Mouse (Mus musculus): Measurements from ENCODE around the gene Qrich1. TPM values are rescaled to one million over a fixed set of nuclear protein-coding genes. Genes with fewer than 3 reads are reported as not detected.

Qrich1 gene
- polyA plus RNA-seq (2014; fragmentation: Illumina TruSeq; extraction: RNeasy Lipid Tissue Mini Kit (QIAGEN cat#74804); ENCODE audit: low read depth, low replicate concordance): 50.0 TPM

DNA sequence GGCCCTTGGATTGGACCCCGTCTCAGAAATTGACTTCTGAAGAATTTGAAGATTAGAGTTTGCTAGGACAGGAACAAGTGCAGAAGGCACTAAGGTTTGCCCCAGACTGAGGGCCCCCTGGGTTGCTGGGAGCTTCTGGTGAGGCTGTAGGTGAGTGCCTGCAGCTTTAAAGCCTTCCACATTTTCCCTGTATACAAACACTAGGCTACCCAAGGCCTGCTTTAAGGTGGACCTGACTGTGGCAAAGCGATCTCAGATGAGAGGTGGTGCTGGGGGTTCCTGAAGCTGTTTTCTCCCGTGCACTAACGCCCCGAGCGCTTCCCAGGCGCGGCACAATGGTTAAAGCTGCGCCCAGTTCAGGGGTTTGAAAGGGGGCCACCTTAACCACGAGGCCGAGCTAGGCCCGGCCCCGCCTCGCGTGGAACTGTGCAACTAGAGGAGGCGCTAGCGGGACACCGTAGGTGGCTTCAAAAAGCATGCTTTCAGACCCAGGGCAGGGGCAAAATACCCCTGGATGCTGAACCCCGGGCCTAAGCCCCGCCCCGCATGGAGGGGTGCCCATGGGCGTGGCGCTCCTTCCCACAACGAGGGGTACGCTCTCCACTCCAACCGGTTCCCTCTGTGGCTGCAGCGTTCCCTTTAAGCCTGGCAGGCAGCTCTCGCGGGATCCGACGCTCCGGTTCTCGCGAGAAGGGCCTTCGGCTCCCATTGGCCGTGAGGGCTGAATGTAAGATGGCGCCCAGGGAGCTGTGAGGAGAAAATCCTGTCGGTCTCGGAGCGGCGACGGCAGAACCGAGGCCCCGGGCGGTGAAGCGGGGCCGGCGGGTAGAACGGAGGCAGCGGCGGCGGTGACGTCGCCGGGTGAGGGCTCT lies at the start of gene Qrich1:
Gene Qrich1 (plus strand): TSS at position 427 of the 872 bp plus-strand sequence.

DNA sequence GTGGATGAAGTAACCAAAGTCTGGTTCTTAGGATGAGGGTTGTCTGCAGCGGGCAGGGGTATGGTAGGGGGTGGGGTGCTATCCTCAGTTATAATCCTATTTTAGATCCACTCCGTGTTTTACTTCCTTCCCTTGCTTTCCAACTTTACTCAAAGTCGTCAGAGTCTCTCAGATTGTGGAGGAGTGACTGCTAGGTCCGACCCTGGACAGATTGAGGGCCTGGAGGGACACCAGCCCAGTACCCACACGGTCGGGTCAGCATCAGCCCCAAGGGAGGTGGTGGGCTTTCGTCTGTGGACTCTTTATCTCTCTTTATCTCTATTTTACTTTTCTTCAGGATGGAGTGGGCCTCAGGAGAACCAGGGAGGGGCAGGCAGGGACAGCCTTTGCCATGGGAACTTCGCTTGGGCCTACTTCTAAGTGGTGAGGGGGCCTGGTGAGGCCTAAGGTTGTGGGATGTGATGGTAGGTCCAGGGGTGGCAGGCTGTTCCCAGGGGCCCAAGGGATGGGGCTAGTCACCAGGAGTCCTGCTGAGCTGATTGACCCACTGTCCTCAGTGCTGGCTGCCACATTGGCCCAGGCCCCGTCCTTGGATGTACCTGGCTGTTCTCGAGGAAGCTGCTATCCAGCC lies 36.8 kb upstream of the Qrich1 start, which contains the start of gene Lamb2:
Gene Lamb2 (plus strand): TSS at position 16 of the 631 bp plus-strand sequence.

DNA sequence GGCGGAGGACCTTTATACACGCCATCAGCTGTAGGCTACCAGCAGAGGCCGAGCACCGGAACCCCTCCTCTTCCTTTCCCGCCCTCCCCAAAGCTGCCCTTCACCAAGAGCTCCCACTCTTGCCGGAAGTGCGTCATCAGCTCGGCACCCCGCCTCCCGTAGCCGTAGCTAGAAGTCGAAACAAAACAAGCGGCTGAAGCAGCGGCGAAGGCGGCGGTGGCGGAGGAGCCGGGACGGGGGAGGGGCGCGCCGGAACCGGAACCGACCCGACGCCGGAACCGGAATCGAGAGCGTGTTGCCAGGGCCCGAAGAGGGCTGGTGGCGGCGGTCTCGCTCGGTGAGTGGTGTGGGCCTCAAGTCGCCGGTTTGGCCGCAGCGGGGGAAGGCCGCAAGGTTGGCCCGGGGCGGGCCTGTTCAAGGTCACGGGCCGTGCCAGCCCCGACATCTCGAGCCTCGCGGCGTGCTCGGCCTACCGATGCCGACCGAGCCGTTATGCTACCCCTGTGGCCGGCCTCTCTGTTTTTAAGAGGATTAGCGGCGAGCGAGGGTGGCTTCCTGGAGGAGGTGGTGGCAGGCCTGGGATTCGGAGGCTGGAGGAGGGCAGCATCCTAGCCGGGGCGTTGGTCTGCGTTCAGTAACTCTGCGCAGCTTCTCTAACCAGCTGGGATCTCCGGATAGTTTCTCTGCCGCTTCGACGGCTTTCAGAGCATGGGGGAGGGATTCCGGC lies 25.9 kb upstream of the Qrich1 start, which contains the start of gene Usp19:
Gene Usp19 (plus strand): TSS at position 44 of the 727 bp plus-strand sequence.

GRCm38 (mm10) chr9:108507619-108508434 lies 8.8 kb upstream of the Qrich1 start, which contains the start of gene Qars:
TSS of gene Qars (plus strand) at chr9:108507706.

DNA sequence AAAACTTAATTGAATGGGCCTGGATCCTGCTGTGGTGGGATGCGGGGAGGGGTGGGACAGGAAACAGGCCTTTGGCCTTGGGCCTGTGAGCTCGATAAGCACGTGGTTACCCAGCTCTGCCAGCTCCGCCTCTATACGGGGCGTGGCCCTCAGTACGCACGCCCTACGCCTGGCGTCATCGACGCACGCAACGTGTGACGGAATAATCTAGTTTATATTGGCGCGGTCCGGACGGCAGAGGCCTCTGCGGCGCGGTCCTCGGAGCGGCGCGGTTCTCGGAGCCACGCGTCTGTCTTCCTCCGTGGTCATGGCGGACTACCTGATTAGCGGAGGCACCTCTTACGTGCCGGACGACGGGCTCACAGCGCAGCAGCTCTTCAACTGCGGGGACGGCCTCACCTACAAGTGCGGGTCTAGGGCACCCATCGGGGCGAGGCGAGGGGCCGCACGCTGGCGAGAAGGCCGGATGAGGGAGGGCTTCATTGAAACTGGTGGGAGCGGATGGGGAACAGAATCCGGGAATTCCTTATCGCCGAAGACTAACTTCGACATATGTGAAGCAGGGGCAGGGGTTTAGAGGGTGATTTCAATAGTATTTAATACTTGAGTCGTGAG lies 43.7 kb downstream of the Qrich1 start, which contains the start of gene Impdh2:
Gene Impdh2 (plus strand): TSS at position 60 of the 615 bp plus-strand sequence.

GRCm38 (mm10) chr9:108566815-108567776 lies 50.5 kb downstream of the Qrich1 start, which contains the start of gene Ndufaf3:
TSS of gene Ndufaf3 (minus strand) at chr9:108567434.

GRCm38 (mm10) chr9:108569381-108570206 lies 53.0 kb downstream of the Qrich1 start, which contains the start of gene Dalrd3:
TSS of gene Dalrd3 (plus strand) at chr9:108569886.

DNA sequence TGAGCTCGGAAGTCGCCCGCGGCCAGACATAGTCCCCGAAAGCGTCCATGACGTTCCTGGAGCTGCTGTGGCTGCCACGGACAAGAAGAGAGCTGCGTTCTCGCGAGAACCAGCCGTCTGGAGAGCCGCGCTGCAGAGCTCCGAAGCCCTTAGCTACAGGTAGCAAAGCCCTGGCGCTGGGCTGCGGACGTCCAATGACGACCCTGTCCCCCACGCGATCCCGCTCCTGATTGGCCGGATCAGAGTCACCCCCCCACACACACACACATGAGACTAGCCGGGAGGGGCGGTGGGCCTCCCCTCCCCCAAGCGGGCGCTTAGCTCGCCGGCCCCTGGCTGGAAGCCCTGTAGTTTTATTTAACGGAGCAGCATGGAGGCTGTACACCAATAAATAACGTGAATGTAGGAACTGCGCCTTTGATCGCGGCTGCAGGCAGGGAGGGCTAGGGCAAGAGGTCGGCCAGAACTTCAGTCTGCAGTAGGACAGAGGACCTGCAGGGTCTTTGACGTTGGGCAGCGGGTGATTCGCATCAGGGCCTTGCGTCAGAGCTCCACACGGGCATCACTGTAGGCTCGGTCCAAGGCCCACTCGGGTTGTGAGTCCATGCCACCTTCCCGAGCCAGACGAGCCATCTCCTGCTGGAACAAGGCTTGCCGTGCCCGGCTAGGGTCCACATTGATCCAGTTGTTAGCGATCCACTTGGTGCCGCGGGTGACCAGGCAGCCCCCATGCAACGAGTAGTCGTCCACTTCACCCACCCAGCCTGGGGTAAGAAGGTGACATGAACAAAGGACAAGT lies 62.1 kb downstream of the Qrich1 start, which contains the start of gene Wdr6:
Gene Wdr6 (minus strand): TSS at position 195 of the 799 bp plus-strand sequence.

DNA sequence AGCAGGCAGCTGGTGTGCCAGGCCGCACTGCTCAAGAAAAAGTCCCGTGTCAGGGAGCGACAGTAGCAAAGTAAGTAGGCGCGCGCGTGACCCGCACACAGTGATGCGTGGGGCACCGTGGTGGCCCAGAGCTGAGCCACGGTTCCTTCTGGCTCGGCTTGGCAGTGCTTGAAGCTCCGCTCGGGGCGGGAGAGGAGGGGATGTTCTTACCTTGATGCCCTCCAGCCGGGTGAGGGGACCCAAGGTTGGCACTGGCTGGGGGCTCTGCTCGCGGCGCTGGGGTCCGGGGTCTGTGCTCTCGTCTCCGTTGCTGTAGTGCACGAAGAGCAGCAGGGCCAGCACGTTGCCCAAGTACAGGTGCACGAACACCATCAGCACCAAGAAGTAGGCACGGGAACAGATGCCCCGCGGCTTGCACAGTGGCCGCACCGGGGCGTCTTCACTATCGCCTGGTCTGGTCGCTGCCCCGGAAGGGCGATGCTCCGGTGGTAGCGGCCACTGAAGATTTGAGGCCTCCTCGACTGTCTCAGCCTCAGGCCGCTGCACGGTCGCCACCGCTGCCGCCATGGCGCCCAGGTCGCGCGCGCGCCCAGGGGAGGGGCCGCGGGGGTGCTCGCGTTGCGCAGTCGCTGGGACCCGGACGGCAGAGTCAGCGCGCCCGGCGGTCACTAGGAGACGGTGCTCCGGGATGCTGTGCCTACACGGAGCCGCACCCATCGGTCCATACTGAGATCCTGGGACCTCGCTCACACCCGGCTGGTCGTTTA lies 80.6 kb downstream of the Qrich1 start, which contains the start of gene P4htm:
Gene P4htm (minus strand): TSS at position 670 of the 767 bp plus-strand sequence.

Other genes with a start within 250 kb of the Qrich1 start
- gene Nicn1, start 226.4 kb upstream of the Qrich1 start, polyA plus RNA-seq (2014; fragmentation: Illumina TruSeq; extraction: RNeasy Lipid Tissue Mini Kit (QIAGEN cat#74804); ENCODE audit: low read depth, low replicate concordance): 25.6 TPM
- 5.7 TPM for gene Amt, start 220.0 kb upstream of the Qrich1 start, polyA plus RNA-seq (2014; fragmentation: Illumina TruSeq; extraction: RNeasy Lipid Tissue Mini Kit (QIAGEN cat#74804); ENCODE audit: low read depth, low replicate concordance)
- gene Rhoa, start 210.7 kb upstream of the Qrich1 start, polyA plus RNA-seq (2014; fragmentation: Illumina TruSeq; extraction: RNeasy Lipid Tissue Mini Kit (QIAGEN cat#74804); ENCODE audit: low read depth, low replicate concordance): 213 TPM
- gene Tcta, start 210.6 kb upstream of the Qrich1 start, polyA plus RNA-seq (2014; fragmentation: Illumina TruSeq; extraction: RNeasy Lipid Tissue Mini Kit (QIAGEN cat#74804); ENCODE audit: low read depth, low replicate concordance): 65.8 TPM
- 131 TPM for gene Gpx1, start 177.9 kb upstream of the Qrich1 start, polyA plus RNA-seq (2014; fragmentation: Illumina TruSeq; extraction: RNeasy Lipid Tissue Mini Kit (QIAGEN cat#74804); ENCODE audit: low read depth, low replicate concordance)
- gene Usp4, start 169.0 kb upstream of the Qrich1 start, polyA plus RNA-seq (2014; fragmentation: Illumina TruSeq; extraction: RNeasy Lipid Tissue Mini Kit (QIAGEN cat#74804); ENCODE audit: low read depth, low replicate concordance): 61.1 TPM
- 0.86 TPM for gene 1700102P08Rik, start 124.0 kb upstream of the Qrich1 start, polyA plus RNA-seq (2014; fragmentation: Illumina TruSeq; extraction: RNeasy Lipid Tissue Mini Kit (QIAGEN cat#74804); ENCODE audit: low read depth, low replicate concordance)
- not detected for gene Ccdc36, start 88.3 kb upstream of the Qrich1 start, polyA plus RNA-seq (2014; fragmentation: Illumina TruSeq; extraction: RNeasy Lipid Tissue Mini Kit (QIAGEN cat#74804); ENCODE audit: low read depth, low replicate concordance)
- gene BC048562, start 80.3 kb upstream of the Qrich1 start, polyA plus RNA-seq (2014; fragmentation: Illumina TruSeq; extraction: RNeasy Lipid Tissue Mini Kit (QIAGEN cat#74804); ENCODE audit: low read depth, low replicate concordance): not detected
- gene Ccdc71, start 56.3 kb upstream of the Qrich1 start, polyA plus RNA-seq (2014; fragmentation: Illumina TruSeq; extraction: RNeasy Lipid Tissue Mini Kit (QIAGEN cat#74804); ENCODE audit: low read depth, low replicate concordance): 13.9 TPM
- gene Klhdc8b, start 55.2 kb upstream of the Qrich1 start, polyA plus RNA-seq (2014; fragmentation: Illumina TruSeq; extraction: RNeasy Lipid Tissue Mini Kit (QIAGEN cat#74804); ENCODE audit: low read depth, low replicate concordance): 18.2 TPM
- gene Lamb2, start 37.1 kb upstream of the Qrich1 start, polyA plus RNA-seq (2014; fragmentation: Illumina TruSeq; extraction: RNeasy Lipid Tissue Mini Kit (QIAGEN cat#74804); ENCODE audit: low read depth, low replicate concordance): 225 TPM
- gene Usp19, start 26.2 kb upstream of the Qrich1 start, polyA plus RNA-seq (2014; fragmentation: Illumina TruSeq; extraction: RNeasy Lipid Tissue Mini Kit (QIAGEN cat#74804); ENCODE audit: low read depth, low replicate concordance): 100 TPM
- 78.2 TPM for gene Qars, start 9.1 kb upstream of the Qrich1 start, polyA plus RNA-seq (2014; fragmentation: Illumina TruSeq; extraction: RNeasy Lipid Tissue Mini Kit (QIAGEN cat#74804); ENCODE audit: low read depth, low replicate concordance)
- 66.9 TPM for gene Impdh2, start 43.5 kb downstream of the Qrich1 start, polyA plus RNA-seq (2014; fragmentation: Illumina TruSeq; extraction: RNeasy Lipid Tissue Mini Kit (QIAGEN cat#74804); ENCODE audit: low read depth, low replicate concordance)
- gene Ndufaf3, start 50.6 kb downstream of the Qrich1 start, polyA plus RNA-seq (2014; fragmentation: Illumina TruSeq; extraction: RNeasy Lipid Tissue Mini Kit (QIAGEN cat#74804); ENCODE audit: low read depth, low replicate concordance): 41.2 TPM
- 40.3 TPM for gene Dalrd3, start 53.1 kb downstream of the Qrich1 start, polyA plus RNA-seq (2014; fragmentation: Illumina TruSeq; extraction: RNeasy Lipid Tissue Mini Kit (QIAGEN cat#74804); ENCODE audit: low read depth, low replicate concordance)
- gene Wdr6, start 61.9 kb downstream of the Qrich1 start, polyA plus RNA-seq (2014; fragmentation: Illumina TruSeq; extraction: RNeasy Lipid Tissue Mini Kit (QIAGEN cat#74804); ENCODE audit: low read depth, low replicate concordance): 15.6 TPM
- gene P4htm, start 80.9 kb downstream of the Qrich1 start, polyA plus RNA-seq (2014; fragmentation: Illumina TruSeq; extraction: RNeasy Lipid Tissue Mini Kit (QIAGEN cat#74804); ENCODE audit: low read depth, low replicate concordance): 17.8 TPM
- gene Arih2, start 132.6 kb downstream of the Qrich1 start, polyA plus RNA-seq (2014; fragmentation: Illumina TruSeq; extraction: RNeasy Lipid Tissue Mini Kit (QIAGEN cat#74804); ENCODE audit: low read depth, low replicate concordance): 39.2 TPM
- gene Slc25a20, start 145.3 kb downstream of the Qrich1 start, polyA plus RNA-seq (2014; fragmentation: Illumina TruSeq; extraction: RNeasy Lipid Tissue Mini Kit (QIAGEN cat#74804); ENCODE audit: low read depth, low replicate concordance): 202 TPM
- 62.2 TPM for gene Prkar2a, start 172.5 kb downstream of the Qrich1 start, polyA plus RNA-seq (2014; fragmentation: Illumina TruSeq; extraction: RNeasy Lipid Tissue Mini Kit (QIAGEN cat#74804); ENCODE audit: low read depth, low replicate concordance)